Mouse (Mus musculus) liver, embryonic 13.5 days (tissue): ENCODE results near the gene Hipk4. TPM values are rescaled to one million over a fixed set of nuclear protein-coding genes. Genes with fewer than 3 reads are reported as not detected.

ENCODE experiments used
- ATAC-seq: fragments of 200-750 bp; cut with Nextera tagmentation; 2 replicates; pipeline ENCODE4 v1.8.0; 2017; ENCODE audit warnings: low read depth, mild to moderate bottlenecking, moderate number of reproducible peaks, moderate library complexity
- DNase-seq: peaks from one replicate; pipeline ENCODE4 v3.0.0; 2022
- H3K27ac ChIP-seq: fragments of 300-500 bp; sonication (generic); 2 replicates; pipeline ENCODE4 v1.5.1; 2015; ENCODE audit warnings: moderate library complexity, mild to moderate bottlenecking, inconsistent platforms
- H3K27me3 ChIP-seq: fragments of 300-500 bp; sonication (generic); 2 replicates; pipeline ENCODE4 v1.6.1; 2015; ENCODE audit warnings: mild to moderate bottlenecking, inconsistent platforms
- H3K36me3 ChIP-seq: fragments of 300-500 bp; sonication (generic); 2 replicates; pipeline ENCODE4 v1.6.1; 2015; ENCODE audit warnings: mild to moderate bottlenecking, inconsistent platforms
- H3K4me1 ChIP-seq: fragments of 300-500 bp; sonication (generic); replicated peaks from 2 replicates; pipeline ENCODE4 v1.6.1; 2015; ENCODE audit warnings: inconsistent platforms
- H3K4me2 ChIP-seq: fragments of 300-500 bp; sonication (generic); 2 replicates; pipeline ENCODE4 v1.6.1; 2015; ENCODE audit warnings: inconsistent platforms, mild to moderate bottlenecking, moderate library complexity
- H3K4me3 ChIP-seq: fragments of 300-500 bp; sonication (generic); replicated peaks from 2 replicates; pipeline ENCODE4 v1.5.1; 2015; ENCODE audit warnings: mild to moderate bottlenecking, inconsistent platforms
- H3K9ac ChIP-seq: fragments of 300-500 bp; sonication (generic); 2 replicates; pipeline ENCODE4 v1.6.1; 2015; ENCODE audit warnings: mild to moderate bottlenecking, inconsistent platforms
- H3K9me3 ChIP-seq: fragments of 300-500 bp; sonication (generic); replicated peaks from 2 replicates; pipeline ENCODE4 v1.6.1; 2016; ENCODE audit warnings: inconsistent platforms
- WGBS: fragments of 180-500 bp; shearing (Covaris S2); methylation state at CpG from one replicate; pipeline ENCODE4 v1.1.7; 2015; ENCODE audit not compliant: insufficient replicate concordance; 5-methylcytosine and 5-hydroxymethylcytosine counted together
- polyA plus RNA-seq: library from polyadenylated mRNA; unstranded; fragments of >200 nt; fragmentation: Nextera tagmentation; extraction: Ambion mirVana; gene quantifications from 2 replicates; pipeline ENCODE4 v1.2.1, GENCODE M21; 2015

Hipk4 gene
- polyA plus RNA-seq, 1 experiment from 2014 or later: 0.08 TPM

GRCm38 (mm10) chr7:27569580-27570224 lies 46.6 kb downstream of the Hipk4 start:
- Histone ChIP-seq H3K27me3 (no peaks in the 10 kb centered on the region), H3K4me1 (no peaks in the 10 kb centered on the region), H3K9me3 (no peaks in the 10 kb centered on the region), H3K9ac (no peak overlapping the region), H3K36me3 (peaks cover 80% of the 10 kb centered on the region), H3K4me2 (no peak overlapping the region), H3K4me3 (no peak overlapping the region), H3K27ac (no peak overlapping the region)
- WGBS: 81% methylated on average over 5 of the region's 5 CpGs
- ATAC-seq (no peak), DNase-seq (no peak)

GRCm38 (mm10) chr7:27572133-27572532 lies 49.1 kb downstream of the Hipk4 start:
- no peak overlapping the region for H3K27ac ChIP-seq
- ATAC-seq: no peak
- no peaks in the 10 kb centered on the region for H3K9me3 ChIP-seq
- H3K4me2 ChIP-seq: no peak overlapping the region
- no peak for DNase-seq
- H3K9ac ChIP-seq: no peak overlapping the region
- 83% methylated on average over 4 of the region's 4 CpGs for WGBS
- H3K4me3 ChIP-seq: no peak overlapping the region
- peaks cover 85% of the 10 kb centered on the region for H3K36me3 ChIP-seq
- no peaks in the 10 kb centered on the region for H3K4me1 ChIP-seq
- no peaks in the 10 kb centered on the region for H3K27me3 ChIP-seq

- Histone ChIP-seq H3K9me3 (no peaks in the 10 kb centered on the region), H3K9ac (no peak overlapping the region), H3K36me3 (peaks cover 84% of the 10 kb centered on the region), H3K4me1 (no peaks in the 10 kb centered on the region), H3K27ac (no peak overlapping the region), H3K4me2 (no peak overlapping the region), H3K27me3 (no peaks in the 10 kb centered on the region), H3K4me3 (no peak overlapping the region)
- no peak for DNase-seq
- no peak for ATAC-seq
- WGBS: 85% methylated on average over 14 of the region's 14 CpGs
Observed at GRCm38 (mm10) chr7:27574124-27574880, 51.2 kb downstream of the Hipk4 start.

- H3K9ac ChIP-seq: no peak overlapping the region
- no peak overlapping the region for H3K4me2 ChIP-seq
- DNase-seq: no peak
- H3K4me1 ChIP-seq: no peaks in the 10 kb centered on the region
- peaks cover 88% of the 10 kb centered on the region for H3K36me3 ChIP-seq
- H3K27ac ChIP-seq: no peak overlapping the region
- ATAC-seq: no peak
- no peaks in the 10 kb centered on the region for H3K27me3 ChIP-seq
- no peak overlapping the region for H3K4me3 ChIP-seq
- H3K9me3 ChIP-seq: no peaks in the 10 kb centered on the region
- WGBS: 55% methylated on average over 6 of the region's 6 CpGs
Observed at GRCm38 (mm10) chr7:27576914-27577313, 53.8 kb downstream of the Hipk4 start.

- DNase-seq: no peak
- no peak for ATAC-seq
- H3K9me3 ChIP-seq: no peaks in the 10 kb centered on the region
Observed at GRCm38 (mm10) chr7:27577589-27577988, 54.5 kb downstream of the Hipk4 start.

GRCm38 (mm10) chr7:27578465-27578864 lies 55.4 kb downstream of the Hipk4 start:
- Histone ChIP-seq H3K27me3 (no peaks in the 10 kb centered on the region), H3K4me3 (no peak overlapping the region), H3K9me3 (no peaks in the 10 kb centered on the region), H3K4me2 (no peak overlapping the region), H3K27ac (no peak overlapping the region), H3K9ac (no peak overlapping the region), H3K4me1 (no peaks in the 10 kb centered on the region), H3K36me3 (peaks cover 90% of the 10 kb centered on the region)
- no peak for DNase-seq
- 85% methylated on average over 7 of the region's 7 CpGs for WGBS
- no peak for ATAC-seq

More at GRCm38 (mm10) chr7:27577589-27577988, 54.5 kb downstream of the Hipk4 start:
- WGBS: 85% methylated on average over 6 of the region's 6 CpGs
- Histone ChIP-seq H3K36me3 (peaks cover 87% of the 10 kb centered on the region), H3K4me2 (no peak overlapping the region), H3K4me3 (no peak overlapping the region), H3K27me3 (no peaks in the 10 kb centered on the region), H3K4me1 (no peaks in the 10 kb centered on the region), H3K27ac (no peak overlapping the region), H3K9ac (no peak overlapping the region)

- no peak overlapping the region for H3K9ac ChIP-seq
- H3K36me3 ChIP-seq: peaks cover 82% of the 10 kb centered on the region
- no peaks in the 10 kb centered on the region for H3K4me1 ChIP-seq
- no peak overlapping the region for H3K4me3 ChIP-seq
- no peak overlapping the region for H3K27ac ChIP-seq
- no peak for DNase-seq
- H3K9me3 ChIP-seq: no peaks in the 10 kb centered on the region
- H3K4me2 ChIP-seq: no peak overlapping the region
- ATAC-seq: no peak
- H3K27me3 ChIP-seq: no peaks in the 10 kb centered on the region
- 83% methylated on average over 14 of the region's 14 CpGs for WGBS
Observed at GRCm38 (mm10) chr7:27580380-27581174, 57.5 kb downstream of the Hipk4 start.

Other genes with a start within 250 kb of the Hipk4 start
- gene Ltbp4, start 185.6 kb upstream of the Hipk4 start, polyA plus RNA-seq: 3.6 and 3.9 TPM in 2 replicates
- gene Shkbp1, start 167.2 kb upstream of the Hipk4 start, polyA plus RNA-seq: 23.1 and 25.0 TPM in 2 replicates
- 0.50 TPM in 1 of 2 replicates, not detected in the other for gene Gm20479, start 165.8 kb upstream of the Hipk4 start, polyA plus RNA-seq
- 0.07 and 0.10 TPM in 2 replicates for gene Sptbn4, start 75.6 kb upstream of the Hipk4 start, polyA plus RNA-seq
- gene Blvrb, start 75.3 kb upstream of the Hipk4 start, polyA plus RNA-seq: 831 and 956 TPM in 2 replicates
- 31.4 and 31.7 TPM in 2 replicates for gene Sertad3, start 49.5 kb upstream of the Hipk4 start, polyA plus RNA-seq
- 20.7 and 21.7 TPM in 2 replicates for gene Sertad1, start 36.4 kb upstream of the Hipk4 start, polyA plus RNA-seq
- gene Prx, start 23.9 kb upstream of the Hipk4 start, polyA plus RNA-seq: 0.78 and 0.88 TPM in 2 replicates
- 53.8 and 58.5 TPM in 2 replicates for gene Pld3, start 30.0 kb downstream of the Hipk4 start, polyA plus RNA-seq
- gene 2310022A10Rik, start 30.0 kb downstream of the Hipk4 start, polyA plus RNA-seq: 19.7 and 22.8 TPM in 2 replicates
- 29.6 and 32.3 TPM in 2 replicates for gene Akt2, start 68.3 kb downstream of the Hipk4 start, polyA plus RNA-seq
- 0.05 TPM in 1 of 2 replicates, not detected in the other for gene Ttc9b, start 130.6 kb downstream of the Hipk4 start, polyA plus RNA-seq
- 1.3 and 1.8 TPM in 2 replicates for gene Map3k10, start 151.3 kb downstream of the Hipk4 start, polyA plus RNA-seq
- gene Zfp607b, start 166.1 kb downstream of the Hipk4 start, polyA plus RNA-seq: 0.35 and 0.83 TPM in 2 replicates
- gene Zfp60, start 208.1 kb downstream of the Hipk4 start, polyA plus RNA-seq: 5.6 and 6.6 TPM in 2 replicates